Mouse (Mus musculus): ENCODE measurements around the gene Rnf111.
"Not testable (repeated sequence)": the region's sequence is repeated elsewhere in the genome, so short reads cannot be mapped to it uniquely, and the experiment has no call there.

Gene Rnf111

DNA sequence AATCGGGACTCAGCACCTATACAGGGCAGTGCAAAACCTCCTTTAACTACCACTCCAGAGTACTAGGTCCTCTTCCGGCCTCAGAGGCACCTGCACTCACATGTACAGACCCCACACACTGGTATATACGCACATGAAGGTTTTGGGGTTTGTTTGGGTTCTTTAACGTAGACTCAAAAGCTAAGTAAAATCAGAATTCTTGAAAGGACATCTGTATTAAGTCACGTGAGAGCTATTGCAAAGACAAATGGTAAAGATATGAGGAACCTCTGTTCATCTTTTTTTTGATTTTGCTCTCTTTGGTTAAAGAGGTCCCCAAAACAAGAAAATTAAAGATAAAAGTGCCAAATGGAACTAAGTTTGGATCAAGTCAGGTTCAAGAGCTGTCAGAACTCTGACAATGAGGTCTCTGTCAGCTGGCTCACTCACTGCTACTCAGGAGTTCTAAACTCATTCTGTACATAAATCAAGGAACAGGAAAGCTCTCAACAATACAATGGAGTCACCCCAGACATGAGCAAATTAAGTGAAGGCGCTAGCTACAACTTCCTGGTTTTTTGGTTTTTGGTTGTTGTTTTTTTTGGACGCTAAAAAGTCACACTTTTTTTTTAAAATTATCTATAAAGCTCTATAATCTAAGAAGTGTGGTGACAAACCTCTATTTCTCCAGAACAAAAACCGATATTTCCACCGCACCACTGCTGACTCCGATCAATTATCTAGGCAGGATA, 1.1 kb downstream of the Rnf111 start:
- in situ Hi-C loops (cut with MboI, MseI) = no loop called here

GRCm38 (mm10) chr9:70496990-70497389, 6.5 kb downstream of the Rnf111 start:
- in situ Hi-C loops (cut with MboI, MseI) = no loop called here

DNA sequence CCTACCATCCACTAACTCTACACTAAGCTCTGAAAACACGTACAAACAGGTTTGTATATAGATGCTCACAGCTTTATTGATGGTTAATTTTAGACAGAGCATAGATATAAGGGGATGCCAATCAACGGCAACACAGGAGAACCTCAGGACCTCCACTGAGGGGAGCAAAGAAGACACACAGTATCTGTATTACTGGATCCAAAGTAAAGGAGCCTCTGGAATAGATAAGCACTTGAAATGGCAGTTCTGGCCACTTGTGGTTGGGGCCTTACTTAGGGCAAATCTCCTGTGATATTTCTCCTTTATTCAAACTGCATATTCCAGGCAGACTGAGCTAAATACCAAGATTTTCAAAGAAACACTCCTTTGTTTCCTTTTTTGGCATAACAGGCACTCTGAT, 10.5 kb downstream of the Rnf111 start:
- in situ Hi-C loops (cut with MboI, MseI) = no loop called here

- in situ Hi-C loops (cut with MboI, MseI) = no loop called here
Measured at GRCm38 (mm10) chr9:70491176-70491575, 12.3 kb downstream of the Rnf111 start.

GRCm38 (mm10) chr9:70487401-70487800, 16.1 kb downstream of the Rnf111 start:
- in situ Hi-C loops (cut with MboI, MseI) = no loop called here

DNA sequence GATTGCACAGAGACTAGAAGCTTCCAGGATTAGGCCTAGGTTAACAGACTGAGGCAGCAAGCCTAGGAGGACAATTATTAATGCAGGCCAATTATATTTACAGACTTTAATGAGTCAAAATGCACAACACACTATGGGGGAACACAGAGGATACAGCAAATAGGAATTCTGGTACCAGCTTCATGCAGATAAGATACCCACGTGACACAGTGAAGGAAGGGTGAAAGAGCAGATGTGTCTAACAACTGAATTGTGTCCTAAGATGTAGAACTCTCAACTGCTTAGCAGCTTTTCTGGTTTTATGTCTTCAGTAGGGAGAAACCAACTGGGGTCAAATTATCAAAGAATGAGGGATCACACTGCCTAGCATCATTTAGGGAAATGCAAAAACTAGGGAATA, 17.7 kb downstream of the Rnf111 start:
- in situ Hi-C loops (cut with MboI, MseI) = no loop called here

GRCm38 (mm10) chr9:70483495-70483894, 20.0 kb downstream of the Rnf111 start:
- in situ Hi-C loops (cut with MboI, MseI) = no loop called here

DNA sequence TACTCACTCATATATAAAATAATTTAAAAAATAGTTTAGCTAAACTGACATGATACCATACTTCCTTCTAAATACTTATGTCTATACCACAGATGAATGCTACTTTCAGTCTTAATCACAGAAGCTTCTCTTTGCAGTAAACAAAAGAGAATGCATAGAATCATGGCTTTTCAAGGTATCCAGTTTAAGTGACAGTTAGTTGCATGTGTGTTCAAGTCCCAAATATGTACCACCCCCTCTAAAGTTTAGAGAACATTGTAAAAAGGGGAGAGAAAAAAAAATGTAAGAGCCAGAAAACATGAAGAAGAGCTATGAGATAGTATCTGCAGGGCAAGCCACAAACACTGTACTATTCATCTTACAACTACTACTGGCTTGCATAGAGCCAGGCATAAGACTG, 21.7 kb downstream of the Rnf111 start:
- in situ Hi-C loops (cut with MboI, MseI) = no loop called here

- in situ Hi-C loops (cut with MboI, MseI) = no loop called here
Measured at GRCm38 (mm10) chr9:70477229-70477628, 26.3 kb downstream of the Rnf111 start.

DNA sequence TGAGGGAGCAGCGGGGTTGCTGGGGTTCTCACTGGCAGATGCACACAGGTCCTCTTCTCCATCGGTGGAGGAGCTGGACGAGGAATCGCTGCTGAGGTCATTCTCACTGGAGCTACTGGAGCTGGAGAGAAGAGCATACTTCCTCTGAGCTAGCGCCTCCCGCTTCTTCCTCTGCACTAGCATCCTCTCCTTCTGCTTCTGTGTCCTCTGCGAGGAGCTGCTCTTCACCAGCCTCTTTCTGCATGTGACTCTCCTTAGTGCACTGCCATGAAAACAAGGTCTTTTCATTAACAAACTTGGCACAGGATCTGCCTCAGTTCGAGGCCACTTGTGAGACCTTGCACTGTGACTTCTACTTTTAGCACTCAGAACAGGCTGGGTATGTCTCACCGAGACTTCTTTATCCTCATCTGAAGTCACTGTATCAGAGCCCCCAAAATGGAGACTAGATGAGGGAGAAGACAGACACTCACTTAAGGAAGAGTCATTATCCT, 27.7 kb downstream of the Rnf111 start:
- in situ Hi-C loops (cut with MboI, MseI) = no loop called here

GRCm38 (mm10) chr9:70473400-70473799, 30.1 kb downstream of the Rnf111 start:
- in situ Hi-C loops (cut with MboI, MseI) = no loop called here

DNA sequence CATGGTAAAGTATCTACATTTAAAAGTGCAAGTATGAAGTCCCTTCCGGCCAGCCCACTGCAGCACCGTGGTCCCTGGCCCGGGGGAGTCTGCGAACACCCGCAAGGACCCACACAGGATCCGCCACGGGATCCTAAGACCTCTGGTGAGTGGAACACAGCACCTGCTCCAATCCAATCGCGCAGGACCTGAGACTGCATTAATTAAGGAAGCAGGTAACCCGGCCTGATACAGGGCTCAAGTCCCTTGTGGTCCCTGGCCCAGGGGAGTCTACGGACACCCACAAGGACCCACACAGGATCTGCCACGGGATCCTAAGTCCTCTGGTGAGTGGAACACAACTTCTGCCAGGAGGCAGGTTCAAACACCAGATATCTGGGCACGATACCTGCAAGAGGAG, 40.4 kb downstream of the Rnf111 start:
- in situ Hi-C loops (cut with MboI, MseI) = not testable (repeated sequence)

DNA sequence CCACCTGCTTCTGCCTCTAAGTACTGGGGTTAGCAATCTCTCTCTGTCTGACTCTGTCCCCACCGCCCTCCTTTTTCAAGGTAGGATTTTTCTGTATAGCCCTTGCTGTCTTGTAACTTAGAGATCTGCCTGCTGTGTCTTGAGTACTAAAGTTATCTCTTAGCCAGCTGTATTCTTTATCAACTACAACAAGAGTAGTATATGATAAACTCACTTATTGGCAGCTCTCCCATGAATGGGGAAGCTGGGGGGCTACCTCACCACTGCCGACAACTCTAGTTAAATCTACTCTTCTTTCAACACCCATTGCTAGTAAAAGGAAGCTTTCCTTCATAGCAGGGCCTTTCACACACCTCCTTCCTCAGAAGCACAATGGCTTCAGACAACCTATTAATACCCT, 51.2 kb downstream of the Rnf111 start:
- in situ Hi-C loops (cut with MboI, MseI) = no loop called here

- in situ Hi-C loops (cut with MboI, MseI) = no loop called here
Measured at GRCm38 (mm10) chr9:70449072-70449471, 54.5 kb downstream of the Rnf111 start.

DNA sequence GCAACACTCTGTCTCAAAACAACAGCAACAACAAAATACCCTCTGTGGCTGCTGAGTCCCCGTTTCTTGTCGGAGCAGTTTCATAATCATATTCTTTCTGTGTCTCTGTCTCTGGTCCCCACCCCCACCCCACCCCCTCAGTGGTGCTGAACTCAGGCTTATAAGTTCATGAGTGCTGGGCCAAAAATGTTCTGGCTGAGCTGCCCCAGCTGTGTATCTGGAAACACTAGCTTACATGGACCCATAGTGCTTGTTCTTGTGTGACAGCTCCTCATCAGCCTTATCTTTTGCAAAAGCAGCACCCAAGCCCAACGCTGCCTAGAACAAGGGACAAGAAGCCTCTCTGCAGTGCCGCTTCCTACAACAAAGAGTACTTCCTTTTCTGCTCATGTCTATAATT, 63.6 kb downstream of the Rnf111 start:
- in situ Hi-C loops (cut with MboI, MseI) = loop anchor here (5.0 kb wide), 1 partner anchor 132 kb away; no protein-coding TSS in a partner anchor

- in situ Hi-C loops (cut with MboI, MseI) = no loop called here
Measured at GRCm38 (mm10) chr9:70422661-70423060, 80.9 kb downstream of the Rnf111 start.

GRCm38 (mm10) chr9:70421257-70422056, 82.1 kb downstream of the Rnf111 start, which contains the start of gene Ccnb2:
TSS of gene Ccnb2 (minus strand) at chr9:70421547.
- in situ Hi-C loops (cut with MboI, MseI) = no loop called here

DNA sequence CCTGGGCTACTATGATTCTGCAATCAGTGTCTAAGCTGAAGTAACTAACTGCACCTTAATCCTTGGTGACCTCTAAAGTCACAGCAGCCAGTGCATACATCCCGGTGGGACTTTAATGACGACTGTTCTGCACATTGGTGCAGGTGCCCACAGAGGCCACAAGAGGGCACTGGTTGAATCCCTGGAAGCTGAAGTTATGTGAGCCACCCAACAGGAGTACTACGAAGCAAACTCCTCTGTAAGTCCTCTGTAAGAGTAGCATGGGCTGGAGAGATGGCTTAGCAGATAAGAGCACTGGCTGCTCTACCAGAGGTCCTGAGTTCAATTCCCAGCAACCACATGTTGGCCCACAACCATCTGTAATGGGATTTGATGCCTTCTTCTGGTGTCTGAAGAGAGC, 87.1 kb downstream of the Rnf111 start:
- in situ Hi-C loops (cut with MboI, MseI) = no loop called here

DNA sequence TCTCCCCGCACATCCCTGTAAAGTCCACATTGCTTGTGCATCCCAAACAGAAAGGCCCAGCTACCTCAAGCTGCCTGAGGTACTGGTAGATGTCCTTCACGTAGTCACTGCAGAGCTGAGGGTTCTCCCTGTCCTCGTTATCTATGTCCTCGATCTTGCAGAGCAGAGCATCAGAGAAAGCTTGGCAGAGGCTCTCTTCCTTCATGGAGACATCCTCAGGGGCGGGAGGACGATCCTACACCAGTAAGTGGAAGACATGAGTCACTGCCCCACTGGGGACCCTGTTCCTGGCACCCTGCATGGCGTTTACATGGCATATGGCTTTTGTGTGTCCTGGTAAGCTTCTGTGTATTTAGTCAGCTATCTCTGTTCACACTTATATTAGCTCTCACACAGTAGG, 90.5 kb downstream of the Rnf111 start:
- in situ Hi-C loops (cut with MboI, MseI) = no loop called here

GRCm38 (mm10) chr9:70410668-70411067, 92.9 kb downstream of the Rnf111 start:
- in situ Hi-C loops (cut with MboI, MseI) = no loop called here

- in situ Hi-C loops (cut with MboI, MseI) = no loop called here
Measured at GRCm38 (mm10) chr9:70409743-70410142, 93.8 kb downstream of the Rnf111 start.

- in situ Hi-C loops (cut with MboI, MseI) = no loop called here
Measured at GRCm38 (mm10) chr9:70408791-70409190, 94.7 kb downstream of the Rnf111 start.

DNA sequence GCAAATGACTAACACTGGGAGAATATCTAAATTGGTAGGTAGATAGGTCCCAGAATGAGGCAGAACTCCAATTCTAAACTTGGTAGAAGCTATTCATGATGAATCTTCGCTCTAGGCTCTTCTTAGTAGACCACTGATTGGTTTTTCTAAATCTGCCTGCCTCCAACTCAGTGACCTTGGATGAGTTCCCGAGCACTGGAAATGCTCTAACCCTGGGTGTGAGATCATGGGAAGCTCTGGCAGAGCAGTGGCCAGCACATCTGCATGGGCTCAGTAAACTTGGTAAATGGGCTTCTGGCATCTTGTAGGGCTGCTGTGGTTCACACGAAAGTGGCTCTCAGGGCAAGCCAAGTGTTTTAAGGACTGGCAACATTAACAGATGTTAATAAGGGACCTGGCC, 96.9 kb downstream of the Rnf111 start:
- in situ Hi-C loops (cut with MboI, MseI) = no loop called here
